Mouse (Mus musculus) Muller cell, postnatal 12 days (primary cell): Measurements from ENCODE around the gene Lnpep.
"Not testable (repeated sequence)": the region's sequence is repeated elsewhere in the genome, so short reads cannot be mapped to it uniquely, and the experiment has no call there.

Source experiments
- DNase-seq: peaks from one replicate; pipeline ENCODE4 v3.0.0-alpha.2; 2015; ENCODE audit errors: inconsistent ontology term

Lnpep gene

DNA sequence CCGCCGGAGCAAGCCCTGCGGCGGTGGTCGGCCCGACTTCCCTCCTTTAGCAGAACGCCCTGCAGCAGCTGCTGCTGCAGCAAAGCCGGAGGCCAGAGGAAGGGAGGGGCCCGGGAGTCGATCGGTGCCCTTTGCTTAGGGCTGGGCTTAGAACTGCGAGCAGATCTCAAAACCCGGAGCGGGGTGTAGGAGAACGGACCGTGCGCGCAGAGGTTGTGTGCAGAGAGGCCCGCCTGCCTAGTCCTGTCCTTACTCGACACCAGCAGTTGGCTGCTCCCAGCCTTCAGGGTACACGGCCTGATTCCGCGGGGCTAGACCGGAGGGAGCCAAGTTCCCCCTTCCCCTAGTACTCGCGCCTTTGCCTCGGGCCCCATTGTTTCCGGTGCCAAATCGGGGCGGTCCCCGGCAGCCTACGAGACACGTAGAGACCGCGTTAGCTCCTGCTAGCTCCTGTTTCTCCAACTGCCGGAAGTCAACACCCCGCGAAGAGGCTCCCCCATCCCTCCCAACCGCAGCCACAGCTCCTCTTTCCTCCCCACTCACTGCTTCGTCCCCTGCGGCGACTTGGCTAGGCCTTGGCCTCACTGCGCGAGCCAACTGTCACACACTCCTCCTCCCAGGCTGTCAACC, at the start of gene Lnpep:
TSS of gene Lnpep (minus strand) at position 94 of the 630 bp plus-strand sequence.
- peak; percentile 97 for DNase-seq

DNA sequence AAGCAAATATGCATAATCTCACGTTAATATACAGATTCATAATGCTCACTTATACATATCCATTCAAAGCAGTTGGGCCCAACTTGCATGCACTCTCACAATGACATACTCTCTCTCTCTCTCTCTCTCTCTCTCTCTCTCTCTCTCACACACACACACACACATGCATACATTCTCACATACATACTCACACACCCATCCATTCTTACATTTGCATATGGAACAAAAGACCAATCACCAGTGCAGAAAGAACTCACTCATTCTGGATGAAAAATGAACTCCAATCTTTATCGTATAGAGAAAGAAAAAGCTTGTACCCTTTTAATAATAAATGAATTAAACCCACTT, 31.0 kb upstream of the Lnpep start:
- no peak for DNase-seq

DNA sequence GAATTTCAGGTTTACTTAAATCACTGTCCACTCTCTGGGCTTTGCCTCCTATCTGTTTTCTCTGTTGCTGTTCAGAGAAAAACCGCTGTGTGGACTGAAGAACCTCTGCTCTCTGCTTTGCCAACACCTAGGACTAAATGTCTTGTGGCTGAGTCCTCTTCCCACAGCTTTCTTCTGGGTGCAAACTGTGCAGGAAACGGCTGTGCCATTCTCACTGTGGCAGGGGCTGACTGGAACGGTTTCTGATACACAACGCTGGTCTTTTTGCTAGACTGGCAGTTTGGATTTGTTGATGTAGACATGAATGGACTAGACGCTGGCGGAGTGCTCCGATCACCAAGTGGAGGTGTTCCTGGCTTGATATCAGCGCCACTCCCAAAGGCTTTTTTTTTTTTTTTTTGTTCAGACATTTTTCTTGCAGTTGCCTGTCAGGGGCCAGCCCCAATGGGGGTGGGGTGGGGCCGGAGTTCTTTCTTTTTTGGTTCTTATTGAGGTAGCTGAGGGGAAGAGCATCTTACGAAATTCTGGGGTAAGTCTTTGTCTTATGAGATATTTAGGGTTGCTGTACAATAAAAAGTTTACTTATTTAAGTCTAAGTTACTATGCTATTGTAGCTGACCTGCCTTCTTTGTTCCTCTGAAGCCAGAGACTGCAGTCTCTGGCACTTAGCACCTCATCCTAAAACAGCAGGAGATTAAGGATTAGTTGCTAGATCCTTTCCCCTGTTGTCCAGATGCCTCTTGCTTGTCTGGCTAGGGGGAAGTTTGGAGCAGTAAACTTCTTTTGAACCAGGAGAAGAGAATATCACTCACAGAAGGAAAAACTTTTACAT, 30.4 kb upstream of the Lnpep start:
- no peak for DNase-seq

DNA sequence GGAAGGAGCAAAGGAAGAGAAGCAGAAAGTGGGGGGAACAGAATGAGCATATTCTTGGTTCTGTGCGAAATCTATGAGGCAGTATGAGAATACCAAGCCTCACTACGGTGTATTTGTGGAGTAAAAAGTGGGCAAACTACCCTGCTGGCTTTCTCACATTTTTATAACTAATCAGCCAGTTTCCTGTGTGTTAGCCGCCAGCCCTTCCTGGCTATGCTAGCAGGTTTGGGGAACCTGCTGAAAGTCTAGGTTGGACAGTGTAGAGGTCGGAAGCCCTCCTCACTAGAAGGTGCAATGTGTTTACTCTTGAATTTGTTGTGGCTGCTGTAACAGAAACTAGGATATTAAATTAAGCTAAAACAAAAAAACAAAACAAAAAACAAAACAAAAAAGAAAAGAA, 27.7 kb upstream of the Lnpep start:
- no peak for DNase-seq

DNA sequence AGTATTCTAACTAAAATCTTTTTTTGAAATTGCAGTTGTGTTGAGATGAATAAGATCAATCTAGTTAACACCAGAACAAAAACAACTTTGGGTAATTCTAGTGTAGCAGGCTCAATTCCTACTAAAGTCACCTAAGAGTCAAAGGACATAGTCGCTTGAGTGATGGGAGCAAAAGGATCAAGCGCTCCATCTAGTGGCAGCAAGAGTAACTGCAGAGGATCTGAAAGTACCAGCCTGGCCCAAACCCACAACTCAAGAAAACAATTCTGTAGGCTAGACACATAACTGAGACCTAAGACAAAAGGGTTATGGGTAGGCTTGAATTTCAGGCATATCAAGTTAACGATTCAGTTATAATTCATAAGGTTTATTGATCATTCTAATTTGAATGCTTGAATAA, 20.9 kb upstream of the Lnpep start:
- no peak for DNase-seq

DNA sequence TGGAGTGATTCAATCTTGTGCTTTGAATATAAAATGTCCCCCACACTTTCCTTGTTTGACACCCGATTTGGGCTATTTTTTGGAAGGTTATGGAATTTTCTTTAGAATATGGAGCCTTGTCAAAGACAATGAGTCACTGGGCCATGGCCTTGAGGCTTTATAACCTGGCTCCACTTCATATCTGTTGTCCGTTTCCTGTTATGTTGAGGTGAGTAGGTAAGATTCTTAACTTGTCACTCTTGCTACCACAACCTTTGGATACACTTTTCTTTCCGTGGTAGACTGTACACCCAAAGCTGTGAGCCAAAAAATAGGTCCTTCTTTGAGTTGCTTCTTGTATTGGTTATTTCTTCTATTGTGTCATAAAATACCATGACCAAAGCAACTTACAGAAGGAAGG, 12.5 kb upstream of the Lnpep start:
- DNase-seq, result no peak

DNA sequence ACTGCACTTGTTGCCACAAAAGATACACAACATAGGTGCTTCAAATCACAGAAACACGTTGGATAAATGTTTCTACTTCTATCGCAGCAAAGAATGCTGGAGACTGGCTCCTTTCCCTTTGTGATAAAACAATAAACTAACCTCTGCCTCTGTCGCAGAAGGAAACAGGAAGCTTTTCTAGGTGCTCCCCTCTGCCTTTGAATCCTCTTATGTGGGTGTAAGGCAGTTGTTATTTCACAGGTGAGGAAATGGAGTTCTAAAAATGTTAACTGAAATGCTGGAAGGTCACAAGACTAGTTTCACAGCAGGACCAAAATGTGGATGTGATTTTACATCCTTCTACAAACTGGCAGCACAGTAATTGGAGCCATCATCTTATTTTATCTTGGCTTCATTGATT, 11.3 kb upstream of the Lnpep start:
- DNase-seq, result no peak

DNA sequence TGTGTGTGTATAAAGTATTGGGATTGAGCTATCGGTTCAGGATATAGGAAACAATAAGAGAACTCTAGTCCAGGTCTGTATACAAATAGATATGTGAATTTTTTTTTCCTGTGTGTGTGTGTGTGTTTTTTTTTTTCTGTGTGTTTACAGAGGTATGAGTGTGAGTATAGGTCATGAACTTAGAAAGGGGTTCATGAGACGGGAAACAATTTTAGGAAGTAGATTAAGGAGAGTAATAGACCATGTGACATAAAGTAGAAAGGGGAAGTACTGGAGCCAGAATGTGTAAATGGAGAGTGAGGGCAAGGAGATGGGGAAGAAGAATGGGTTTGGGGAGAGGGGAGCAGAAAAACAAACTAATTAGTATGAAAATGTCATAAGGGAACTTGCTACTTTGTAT, 9.2 kb upstream of the Lnpep start:
- DNase-seq, result no peak

DNA sequence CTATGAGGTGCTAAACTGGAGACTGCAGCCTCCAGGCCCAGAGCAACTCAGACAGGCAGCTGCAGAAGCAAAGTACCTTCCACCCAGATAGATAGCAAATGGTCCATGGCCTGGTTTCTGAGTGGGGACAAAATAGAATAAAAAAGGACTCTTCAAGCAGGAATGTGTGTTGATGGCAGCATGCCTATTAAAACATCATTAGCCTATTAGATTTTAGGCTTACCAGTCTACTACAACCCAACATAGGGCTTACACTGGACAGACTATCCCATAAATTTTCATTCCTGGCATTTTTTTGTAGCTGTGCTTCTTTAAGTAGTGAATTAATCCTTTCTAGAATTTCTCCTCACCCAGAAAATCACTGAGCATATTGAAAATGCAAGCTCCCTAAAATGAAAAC, 7.1 kb upstream of the Lnpep start:
- DNase-seq, result peak; percentile 32

DNA sequence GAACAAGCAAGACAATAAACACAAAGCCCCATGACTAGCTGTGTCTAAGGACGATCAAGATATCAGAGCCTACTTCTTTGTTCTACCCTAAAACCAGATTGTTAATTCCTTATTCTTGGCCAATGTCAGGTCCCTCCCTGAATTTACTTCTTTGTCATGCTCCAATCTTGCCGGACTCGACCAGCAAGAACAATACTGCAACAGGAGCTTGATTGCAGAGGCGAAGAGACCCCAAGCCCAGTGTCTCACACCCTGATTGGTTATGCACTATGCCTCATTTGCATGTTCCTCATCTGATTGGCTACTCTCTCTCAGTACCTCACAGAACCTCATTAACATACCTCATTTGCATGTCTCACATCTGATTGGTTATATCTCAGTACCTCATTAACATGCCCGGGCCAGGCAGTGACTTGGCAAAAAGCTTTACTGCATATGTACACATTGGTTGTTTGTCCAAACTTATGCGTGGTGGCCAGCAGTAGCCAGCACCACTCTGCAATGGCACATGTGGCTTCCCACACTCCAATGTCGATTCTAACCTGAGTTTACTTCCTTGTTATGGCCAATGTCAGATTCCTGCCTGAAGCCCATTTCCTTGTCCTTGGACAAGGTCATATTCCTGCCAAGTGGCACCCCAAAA, 3.5 kb upstream of the Lnpep start:
- not testable (repeated sequence) for DNase-seq

DNA sequence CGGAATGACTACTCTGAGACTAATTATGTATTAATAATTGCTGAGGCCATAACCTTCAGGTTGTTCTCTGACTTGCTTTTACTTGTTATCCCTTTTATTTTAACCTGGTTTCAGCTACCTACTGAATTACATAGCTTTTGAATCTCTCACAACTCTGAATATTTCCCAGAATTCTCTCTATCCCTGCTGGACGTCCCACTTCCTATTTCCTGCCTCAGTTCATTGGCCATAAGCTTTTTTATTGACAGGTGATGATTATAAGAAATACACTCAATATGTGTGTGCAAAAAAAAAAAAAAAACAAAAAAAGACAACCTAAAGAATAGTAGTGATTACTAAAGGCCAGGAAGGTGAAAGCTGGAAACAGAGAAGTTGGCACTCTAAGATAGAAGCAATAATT, 2.7 kb upstream of the Lnpep start:
- no peak for DNase-seq

DNA sequence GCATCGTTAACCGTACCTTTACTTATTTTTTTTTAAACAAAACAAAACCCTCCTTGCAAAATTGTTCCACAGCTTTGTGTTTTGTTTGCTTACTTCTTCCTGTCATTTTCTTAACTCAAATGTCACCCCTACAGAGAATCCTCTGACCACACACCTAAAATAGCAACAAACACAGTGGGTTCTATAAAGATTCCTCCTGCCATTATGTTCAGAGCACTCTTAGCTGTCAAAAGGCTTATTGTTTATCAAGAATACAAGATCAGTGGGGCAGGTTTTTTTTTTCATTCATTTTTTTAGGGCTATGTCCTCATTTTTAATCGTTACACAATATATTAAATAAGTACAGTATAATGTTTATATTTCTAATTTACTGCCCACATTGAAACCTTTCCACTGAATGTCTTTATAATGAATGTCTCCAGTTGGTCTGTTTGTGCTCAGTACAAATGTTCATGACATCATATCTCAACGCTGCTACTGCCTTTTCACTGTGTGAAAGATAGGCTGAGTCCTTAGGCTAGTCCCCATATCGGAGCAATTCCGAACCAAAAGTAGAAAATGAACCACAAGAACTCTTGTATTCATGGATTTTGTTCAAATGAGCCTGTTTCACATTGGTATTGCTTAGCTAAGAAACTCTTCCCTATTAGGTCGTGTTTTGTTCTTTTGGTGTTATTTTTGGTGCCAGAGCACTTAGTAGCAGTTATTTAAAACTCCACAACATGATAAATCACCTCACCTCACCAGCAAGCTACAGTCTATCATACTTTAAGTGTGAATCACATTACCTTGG, 1.2 kb upstream of the Lnpep start:
- DNase-seq, result no peak

DNA sequence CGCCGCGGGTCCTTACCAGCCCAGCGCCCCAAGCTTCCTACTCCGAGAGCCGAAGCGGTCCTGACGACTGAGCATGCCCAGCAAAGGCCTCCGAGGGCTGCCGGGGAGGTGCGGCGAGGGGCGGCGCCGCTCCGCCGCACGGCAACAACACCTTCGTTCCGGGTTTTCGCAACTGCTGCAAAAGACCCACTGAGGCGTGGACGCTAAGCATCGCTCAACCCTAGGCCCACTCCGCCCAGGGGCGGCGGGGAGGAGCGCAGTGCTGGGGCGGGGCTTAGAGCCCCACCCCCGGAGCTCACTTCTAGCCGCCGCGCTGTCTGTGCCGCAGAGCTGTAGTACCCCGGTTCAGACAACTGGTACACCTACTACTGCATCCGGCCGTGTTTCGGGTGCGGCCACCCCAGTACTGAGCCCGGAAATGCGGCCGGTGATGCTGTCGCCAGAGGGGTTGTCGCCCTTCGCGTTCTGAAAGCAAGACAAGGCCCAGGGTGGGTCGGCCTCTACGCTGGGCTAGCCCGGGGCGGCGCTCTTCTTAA, 361 bp downstream of the Lnpep start:
- peak; percentile 98 for DNase-seq

DNA sequence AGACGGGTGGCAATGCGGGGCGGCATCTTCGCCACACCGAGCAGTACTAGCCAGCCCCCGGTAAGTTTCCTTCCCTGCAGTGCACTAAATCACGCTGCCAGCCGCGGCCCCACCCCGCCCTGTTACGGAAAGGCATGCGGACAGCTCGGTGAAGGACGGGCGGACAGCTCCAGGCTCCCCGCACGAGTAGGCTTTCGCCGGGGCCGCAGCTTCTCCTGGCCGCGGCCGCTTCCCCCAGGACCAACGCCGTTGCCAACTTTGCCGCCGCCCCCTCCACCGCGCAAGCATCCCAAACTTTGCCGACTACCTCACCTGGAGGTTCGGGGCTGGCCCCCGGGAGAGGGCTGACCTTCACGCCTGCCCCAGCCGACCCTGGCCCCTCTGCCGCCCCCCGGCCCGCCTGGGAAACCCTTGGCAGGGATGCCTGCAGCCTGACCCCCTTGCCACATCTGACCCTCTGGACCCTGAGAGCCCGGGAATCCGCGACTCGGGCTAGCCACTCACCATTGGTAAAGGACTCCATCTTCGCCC, 895 bp downstream of the Lnpep start:
- DNase-seq, result peak; percentile 82

DNA sequence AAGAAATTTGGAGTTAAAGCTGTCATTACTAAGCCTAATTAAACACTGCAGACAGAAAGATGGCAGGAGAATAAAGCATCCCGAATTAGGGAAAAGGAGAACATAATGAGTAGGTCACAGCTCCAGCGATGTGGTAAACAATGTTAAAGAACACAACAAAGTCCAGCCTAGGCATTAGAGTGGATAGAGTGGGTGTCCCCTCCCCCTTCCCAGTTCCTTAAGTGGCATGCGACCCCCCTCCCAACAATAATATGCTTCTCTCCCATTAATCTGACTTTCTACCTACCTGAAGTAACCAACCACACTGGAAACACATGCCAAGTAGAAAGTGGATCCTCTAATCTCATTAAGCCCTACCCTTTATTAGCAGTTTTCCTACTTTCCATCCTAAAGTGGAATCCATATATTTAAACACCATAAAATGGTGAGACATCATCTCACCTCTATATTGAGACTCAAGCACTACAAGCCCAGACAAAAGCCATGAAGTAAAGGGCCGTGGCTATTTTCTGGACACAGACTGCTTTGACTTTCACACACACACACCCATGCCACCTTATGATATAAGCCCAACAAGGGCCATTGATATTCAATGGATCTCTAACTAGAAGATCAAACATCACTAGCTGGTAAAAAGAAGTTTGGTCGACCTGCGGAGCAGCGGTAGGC, 1.5 kb downstream of the Lnpep start:
- DNase-seq, result no peak

DNA sequence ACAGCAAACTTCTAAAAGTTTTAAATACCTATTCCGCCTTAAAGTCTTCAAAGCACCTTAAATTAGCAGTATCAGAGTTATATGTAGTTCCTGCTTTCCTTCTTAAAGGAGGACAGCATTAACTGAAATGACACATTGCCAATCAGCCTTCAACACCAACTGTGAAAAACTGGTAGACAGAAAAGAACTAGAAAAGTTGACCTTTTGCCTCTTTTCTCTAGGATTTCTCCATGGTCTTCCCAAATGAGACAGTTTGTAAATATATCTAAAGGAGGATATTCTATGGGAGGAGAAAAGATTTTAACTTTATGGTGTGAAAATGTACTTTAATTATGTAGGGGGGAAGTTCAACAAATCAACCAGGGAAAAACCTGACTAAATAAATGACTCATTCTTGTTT, 2.3 kb downstream of the Lnpep start:
- no peak for DNase-seq

DNA sequence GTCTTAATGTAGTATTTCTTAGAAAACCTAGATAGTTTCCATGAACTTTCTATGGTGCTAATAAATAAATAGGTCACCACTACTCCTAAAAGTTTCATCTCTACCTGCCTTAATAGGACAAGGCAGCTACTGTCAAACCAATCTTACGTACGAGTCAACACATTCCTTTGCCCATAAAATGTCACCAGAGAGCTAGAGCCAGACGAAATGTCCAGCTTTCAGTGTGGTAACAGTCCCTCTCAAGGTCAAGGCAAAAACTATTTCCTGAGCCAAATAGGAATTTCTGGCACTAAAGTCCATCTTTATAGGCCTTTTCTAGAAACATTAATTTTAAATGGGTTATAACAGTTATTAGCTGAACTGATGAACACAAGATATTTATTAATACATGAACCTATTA, 3.3 kb downstream of the Lnpep start:
- DNase-seq, result no peak

DNA sequence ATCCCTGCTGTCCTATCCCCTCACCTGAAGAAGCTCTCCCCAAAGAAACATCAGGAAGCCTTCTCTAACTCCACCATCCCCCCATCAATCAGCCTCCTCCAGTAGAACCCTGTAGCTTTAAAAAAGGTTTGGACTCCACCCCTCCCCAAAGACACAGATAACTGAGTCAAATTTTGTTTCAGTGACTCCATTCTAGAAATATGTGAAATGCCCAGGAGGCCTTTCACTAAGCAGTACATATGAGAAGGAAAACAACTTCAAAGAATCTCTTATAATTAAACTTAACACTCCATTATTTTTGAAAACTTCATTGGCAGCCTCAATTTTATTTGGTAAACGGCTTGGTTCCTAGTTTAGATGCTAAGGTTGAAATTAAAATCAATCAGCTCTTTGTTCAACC, 6.4 kb downstream of the Lnpep start:
- DNase-seq, result peak; percentile 62

DNA sequence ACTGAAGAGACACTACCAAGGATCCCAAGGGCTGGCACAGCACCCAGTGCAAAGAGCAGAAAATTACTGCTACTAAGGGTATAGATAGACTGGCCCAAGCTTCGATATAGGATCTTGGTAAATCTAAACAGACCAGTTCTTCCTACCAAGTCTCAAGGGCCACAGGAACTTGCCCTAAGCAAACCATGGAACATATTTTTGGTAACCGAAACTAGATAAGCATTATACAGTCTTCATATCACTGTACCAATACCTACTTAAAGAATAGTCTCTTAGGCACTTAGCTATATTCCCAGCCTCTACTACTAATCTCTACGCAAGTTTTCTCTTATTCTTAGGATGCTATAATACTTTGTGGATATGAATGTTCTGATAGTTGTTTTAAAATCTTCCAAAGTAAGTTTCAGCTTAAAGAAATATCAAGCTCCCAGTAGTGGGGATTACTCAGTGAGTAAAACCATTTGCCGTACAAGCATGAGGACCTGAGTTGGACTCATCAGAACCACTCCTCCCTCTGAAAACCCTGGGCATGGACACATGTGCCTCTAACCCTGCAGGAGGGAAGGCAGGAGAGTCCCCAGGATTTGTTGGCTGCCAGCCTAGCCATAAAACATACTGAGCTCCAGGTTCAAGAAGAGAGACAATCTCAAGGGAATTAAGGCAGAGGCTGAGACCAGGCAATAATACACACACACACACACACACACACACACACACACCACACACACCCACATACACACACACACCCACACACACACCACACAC, 7.2 kb downstream of the Lnpep start:
- no peak for DNase-seq

DNA sequence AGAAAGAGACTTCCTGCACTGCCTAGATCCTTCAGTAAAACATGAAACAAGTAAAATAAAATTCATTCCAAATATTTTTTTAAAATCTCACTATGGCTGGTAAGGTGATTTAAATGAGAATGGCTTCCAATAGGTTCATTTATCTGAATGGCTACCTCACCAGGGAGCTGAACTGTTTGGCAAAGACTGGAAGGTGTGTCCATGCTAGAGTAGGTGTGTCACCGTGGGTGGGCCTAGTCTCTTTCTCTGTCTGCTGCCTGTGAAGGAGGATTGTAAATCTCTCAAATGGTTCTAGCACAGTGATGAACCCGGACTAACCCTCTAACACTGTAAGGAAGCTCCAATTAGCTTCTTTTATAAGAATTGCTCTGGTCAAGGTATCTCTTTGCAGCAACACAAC, 12.5 kb downstream of the Lnpep start:
- no peak for DNase-seq
